ENCODE assay signal across 25 mouse cellular contexts in the genomic region with DNA sequence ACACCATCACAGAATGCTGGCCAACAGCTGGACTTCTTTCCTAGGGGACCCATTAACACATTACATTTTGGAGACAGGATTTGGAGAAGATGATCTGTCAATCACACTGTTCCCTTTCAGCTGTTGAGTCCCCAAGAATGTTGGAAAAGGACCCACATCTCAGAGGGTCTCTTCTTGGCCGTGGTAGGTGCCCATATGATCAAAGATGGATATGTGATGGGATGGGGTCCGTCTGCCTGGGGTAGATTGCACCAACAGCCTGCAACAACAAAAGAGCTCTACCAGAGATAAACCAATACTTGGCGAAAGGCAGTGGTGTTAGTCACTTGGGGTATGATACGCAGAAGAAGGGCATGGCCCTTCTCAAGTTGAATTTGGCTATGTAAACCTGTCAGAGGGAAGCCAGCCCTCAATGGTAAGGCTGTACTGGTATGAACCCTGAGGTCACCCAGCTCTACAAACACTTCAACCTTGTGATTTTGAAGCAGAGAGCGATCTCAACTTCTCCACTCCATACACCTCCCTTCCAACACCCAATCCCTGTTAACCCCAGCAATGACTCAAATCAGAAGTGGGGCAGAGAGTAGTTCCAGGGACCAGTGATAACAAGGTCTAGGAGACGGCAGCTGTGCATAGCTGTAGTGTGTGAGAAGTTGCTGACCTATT.
DNase-seq lines count a peak whose midpoint lies in the region; ATAC-seq and TF ChIP-seq lines count a peak whose summit lies in the region.
"Had no signal": no experiment of that assay in that cellular context is flagged by ENCODE, and none has a peak within 500 bp of the region (broad histone marks: within the 10 kb centered on the region; RNA-seq: fewer than 3 reads in every experiment).

No protein-coding gene starts in this region.

- no peaks in the 10 kb centered on the region for H3K27me3 ChIP-seq in heart, embryonic 10.5 days (ENCODE audit: insufficient read depth, poor library complexity, severe bottlenecking)
- no peaks in the 10 kb centered on the region for H3K27me3 ChIP-seq in heart, embryonic 11.5 days (ENCODE audit: control insufficient read depth, insufficient read depth, low read length)
- no peaks in the 10 kb centered on the region for H3K27me3 ChIP-seq in lung, postnatal 0 days (replicated peaks; ENCODE audit: insufficient read depth, low read length)
- H3K27me3 ChIP-seq: CH12.LX; embryonic facial prominence, embryonic 12.5 days; embryonic facial prominence, embryonic 15.5 days; forebrain, embryonic 13.5 days; heart, embryonic 13.5 days; Patski had no signal

- no peak overlapping the region for H3K9ac ChIP-seq in heart, embryonic 11.5 days (ENCODE audit: low read depth, low read length)
- H3K9ac ChIP-seq in lung, postnatal 0 days (replicated peaks; ENCODE audit: low read depth), result no peak overlapping the region
- H3K9ac ChIP-seq: embryonic facial prominence, embryonic 12.5 days; embryonic facial prominence, embryonic 15.5 days; forebrain, embryonic 13.5 days; heart, embryonic 13.5 days; hindbrain, embryonic 14.5 days had no signal

- peak; percentile 21 for DNase-seq in gastrocnemius, adult 18-20 months (ENCODE audit: low spot score)
- DNase-seq in gastrocnemius, postnatal 14 days, result no peak
- DNase-seq in heart, embryonic 10.5 days (ENCODE audit: low spot score), result peak; percentile 61
- DNase-seq in lung, postnatal 0 days (ENCODE audit: low spot score), result peak; percentile 49
- DNase-seq in lung, postnatal 4 days, result no peak
- no peak for DNase-seq in urinary bladder, postnatal 14 days (ENCODE audit: low spot score)
- DNase-seq: adrenal gland, postnatal 36 days; B cell, adult 2 months; cerebellum, adult 11 months; cerebellum, adult 2 months; cerebellum, adult 9-11 months; cerebellum, postnatal 25 days had no signal

- H3K9me3 ChIP-seq in heart, embryonic 10.5 days, result no peaks in the 10 kb centered on the region
- H3K9me3 ChIP-seq in heart, embryonic 11.5 days (replicated peaks; ENCODE audit: control insufficient read depth, low read length), result no peaks in the 10 kb centered on the region
- no peaks in the 10 kb centered on the region for H3K9me3 ChIP-seq in lung, postnatal 0 days (ENCODE audit: low read length)
- H3K9me3 ChIP-seq: embryonic facial prominence, embryonic 12.5 days; embryonic facial prominence, embryonic 15.5 days; forebrain, embryonic 13.5 days; G1E; heart, embryonic 13.5 days had no signal

- no peak for TF ChIP-seq EP300 in lung, postnatal 0 days (IDR thresholded peaks at IDR 0.05)

- H3K4me1 ChIP-seq in heart, embryonic 10.5 days, result peaks cover 7% of the 10 kb centered on the region; the same call in 1 of the 2 replicates
- no peaks in the 10 kb centered on the region for H3K4me1 ChIP-seq in heart, embryonic 11.5 days (ENCODE audit: control insufficient read depth, insufficient read depth, low read length)
- no peaks in the 10 kb centered on the region for H3K4me1 ChIP-seq in lung, postnatal 0 days (ENCODE audit: insufficient read depth, low read depth, low read length)

- ATAC-seq in heart, embryonic 11.5 days (replicated peaks; ENCODE audit: insufficient number of reproducible peaks, low FRiP score, low TSS enrichment), result no peak
- ATAC-seq in lung, postnatal 0 days, result peak; percentile 71
- ATAC-seq: forebrain, embryonic 13.5 days; forebrain, embryonic 16.5 days; hindbrain, postnatal 0 days; inflammation-experienced regulatory T-cells, adult 6 months; intestine, postnatal 0 days; Patski had no signal

- H3K36me3 ChIP-seq in heart, embryonic 10.5 days, result no peaks in the 10 kb centered on the region
- H3K36me3 ChIP-seq in heart, embryonic 11.5 days (ENCODE audit: control insufficient read depth, insufficient read depth, low read length), result no peaks in the 10 kb centered on the region
- no peaks in the 10 kb centered on the region for H3K36me3 ChIP-seq in lung, postnatal 0 days (ENCODE audit: insufficient read depth, low read length)
- H3K36me3 ChIP-seq: embryonic facial prominence, embryonic 12.5 days; embryonic facial prominence, embryonic 15.5 days; G1E; heart, embryonic 13.5 days had no signal

- intact Hi-C loops in gastrocnemius, postnatal 14 days (cut with DNase I; ENCODE audit: low total_unique reads), result no loop called here

- no peak for TF ChIP-seq CTCF in lung, postnatal 0 days (IDR thresholded peaks at IDR 0.05)

- no peak overlapping the region for H3K27ac ChIP-seq in heart, embryonic 10.5 days
- H3K27ac ChIP-seq in heart, embryonic 11.5 days (ENCODE audit: low read depth, low read length), result no peak overlapping the region
- H3K27ac ChIP-seq in lung, postnatal 0 days (ENCODE audit: low read length), result no peak overlapping the region
- H3K27ac ChIP-seq: embryonic facial prominence, embryonic 15.5 days; forebrain, embryonic 13.5 days; heart, embryonic 13.5 days; hindbrain, embryonic 14.5 days; hindbrain, postnatal 0 days had no signal

- no peak overlapping the region for H3K4me3 ChIP-seq in heart, embryonic 10.5 days
- no peak overlapping the region for H3K4me3 ChIP-seq in heart, embryonic 11.5 days (ENCODE audit: low read depth, low read length)
- H3K4me3 ChIP-seq in lung, postnatal 0 days (ENCODE audit: low read depth, low read length), result no peak overlapping the region
- H3K4me3 ChIP-seq: embryonic facial prominence, embryonic 12.5 days; embryonic facial prominence, embryonic 15.5 days; forebrain, embryonic 13.5 days; heart, embryonic 13.5 days had no signal

- 75% methylated on average over 6 of the region's 6 CpGs for WGBS in heart, embryonic 10.5 days
- 72% methylated on average over 6 of the region's 6 CpGs for WGBS in heart, embryonic 11.5 days (ENCODE audit: insufficient replicate concordance)
- WGBS in lung, postnatal 0 days, result 61% methylated on average over 6 of the region's 6 CpGs

- no peak overlapping the region for H3K4me2 ChIP-seq in heart, embryonic 11.5 days
- no peak overlapping the region for H3K4me2 ChIP-seq in lung, postnatal 0 days (replicated peaks; ENCODE audit: low read depth, low read length)
- H3K4me2 ChIP-seq: embryonic facial prominence, embryonic 12.5 days; embryonic facial prominence, embryonic 15.5 days; forebrain, embryonic 13.5 days; heart, embryonic 13.5 days; hindbrain, embryonic 14.5 days had no signal

Comparison
In these comparisons a context has a peak if more than half of its experiments do, and no peak if none do; other contexts are left out.
1. DNase-seq: peak in gastrocnemius, adult 18-20 months (single experiment), heart, embryonic 10.5 days (single experiment) and lung, postnatal 0 days (single experiment); none in gastrocnemius, postnatal 14 days (single experiment), lung, postnatal 4 days (0 of 2) and urinary bladder, postnatal 14 days (single experiment).